In the genomic region with DNA sequence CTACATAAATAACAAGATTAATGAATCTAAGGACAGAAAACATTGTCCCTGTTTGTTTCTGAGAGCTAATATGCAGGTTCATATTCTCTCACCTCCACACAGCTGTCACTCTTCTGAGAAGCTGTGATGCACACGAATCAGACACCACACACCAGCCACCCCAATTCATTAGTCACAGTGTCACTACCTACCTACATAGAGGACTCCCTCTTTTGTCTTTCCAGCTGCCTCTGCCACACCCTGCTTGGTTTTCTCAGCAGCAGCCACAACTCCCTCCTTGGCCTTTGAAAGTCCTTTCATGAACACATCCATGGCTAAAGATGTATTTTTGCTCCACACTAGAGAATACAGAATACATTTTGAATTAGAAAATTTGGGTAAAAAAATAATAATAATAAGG, we compare ENCODE assay signal across 13 mouse cellular contexts. TPM values are rescaled to one million over a fixed set of nuclear protein-coding genes. Genes with fewer than 3 reads are reported as not detected.
DNase-seq lines count a peak whose midpoint lies in the region; ATAC-seq and TF ChIP-seq lines count a peak whose summit lies in the region.
"Had no signal": no experiment of that assay in that cellular context is flagged by ENCODE, and none has a peak within 500 bp of the region (broad histone marks: within the 10 kb centered on the region; RNA-seq: fewer than 3 reads in every experiment).

No protein-coding gene starts in this region.

- no peak for TF ChIP-seq EP300 in liver, embryonic 14.5 days (IDR thresholded peaks at IDR 0.05; ENCODE audit: low read depth)

- no peak for DNase-seq in heart, embryonic 10.5 days (ENCODE audit: low spot score)
- no peak for DNase-seq in heart, adult 9 months (ENCODE audit: low spot score in 2 of 2)
- DNase-seq in G1E (ENCODE audit: low spot score): peak; percentile 1
- peak; percentile 47 to 61 (median 51) for DNase-seq in liver, embryonic 14.5 days (ENCODE audit: low read depth in 3 of 3, low spot score in 3 of 3)
- no peak for DNase-seq in gastrocnemius, postnatal 4 days (ENCODE audit: low spot score in 2 of 2)
- no peak for DNase-seq in cerebellum, adult 11 months
- DNase-seq in limb, embryonic 10.5 days (ENCODE audit: low spot score): no peak
- DNase-seq: adrenal gland, postnatal 36 days; thymus, adult 18-20 months had no signal

- H3K9me3 ChIP-seq in heart, embryonic 10.5 days: no peaks in the 10 kb centered on the region
- no peaks in the 10 kb centered on the region for H3K9me3 ChIP-seq in G1E (replicated peaks)
- no peaks in the 10 kb centered on the region for H3K9me3 ChIP-seq in erythroblast, embryonic 14.5 days (ENCODE audit: control insufficient read depth, low read length)
- H3K9me3 ChIP-seq in liver, embryonic 14.5 days (ENCODE audit: control insufficient read depth, low read length): no peaks in the 10 kb centered on the region
- no peaks in the 10 kb centered on the region for H3K9me3 ChIP-seq in limb, embryonic 10.5 days (replicated peaks)
- H3K9me3 ChIP-seq: heart, embryonic 15.5 days; limb, embryonic 12.5 days had no signal

- peaks cover 4% of the 10 kb centered on the region; the same call in 1 of the 2 replicates for H3K27me3 ChIP-seq in heart, embryonic 10.5 days (ENCODE audit: insufficient read depth, poor library complexity, severe bottlenecking)
- no peaks in the 10 kb centered on the region for H3K27me3 ChIP-seq in G1E (ENCODE audit: insufficient read depth, low read length)
- peaks cover 26% of the 10 kb centered on the region for H3K27me3 ChIP-seq in erythroblast, embryonic 14.5 days (ENCODE audit: control insufficient read depth)
- no peaks in the 10 kb centered on the region; the same call in 1 of the 2 replicates for H3K27me3 ChIP-seq in liver, embryonic 14.5 days (ENCODE audit: control insufficient read depth, insufficient read depth, low read length)
- peaks cover 15% of the 10 kb centered on the region for H3K27me3 ChIP-seq in limb, embryonic 10.5 days (ENCODE audit: low read depth, poor library complexity, severe bottlenecking)
- H3K27me3 ChIP-seq: heart, embryonic 15.5 days; Patski had no signal

- peak overlapping the region; percentile 98 for H3K9ac ChIP-seq in liver, embryonic 14.5 days (replicated peaks)
- H3K9ac ChIP-seq: heart, embryonic 15.5 days; limb, embryonic 12.5 days had no signal

- H3K36me3 ChIP-seq in heart, embryonic 10.5 days: no peaks in the 10 kb centered on the region
- peaks cover 10% of the 10 kb centered on the region for H3K36me3 ChIP-seq in G1E (replicated peaks)
- peaks cover 55% of the 10 kb centered on the region for H3K36me3 ChIP-seq in erythroblast, embryonic 14.5 days (ENCODE audit: control insufficient read depth)
- H3K36me3 ChIP-seq in liver, embryonic 14.5 days (replicated peaks; ENCODE audit: control insufficient read depth, insufficient read depth, low read depth): peaks cover 37% of the 10 kb centered on the region
- no peaks in the 10 kb centered on the region for H3K36me3 ChIP-seq in limb, embryonic 10.5 days
- H3K36me3 ChIP-seq: heart, embryonic 15.5 days; limb, embryonic 12.5 days had no signal

- 67% methylated on average over 1 of the region's 1 CpGs for WGBS in heart, embryonic 10.5 days
- 14% methylated on average over 1 of the region's 1 CpGs for WGBS in liver, embryonic 14.5 days (ENCODE audit: insufficient replicate concordance)
- WGBS in limb, embryonic 10.5 days: 74% methylated on average over 1 of the region's 1 CpGs

- peak overlapping the region; percentile 81 for H3K4me2 ChIP-seq in liver, embryonic 14.5 days (ENCODE audit: low read depth)

- TF ChIP-seq CTCF in G1E (IDR thresholded peaks at IDR 0.05; ENCODE audit: low read depth, low read length): no peak
- no peak for TF ChIP-seq CTCF in liver, embryonic 14.5 days (IDR thresholded peaks at IDR 0.05; ENCODE audit: low read depth)

- no peak overlapping the region for H3K27ac ChIP-seq in heart, embryonic 10.5 days
- peak overlapping the region; percentile 98 for H3K27ac ChIP-seq in liver, embryonic 14.5 days
- no peak overlapping the region for H3K27ac ChIP-seq in limb, embryonic 10.5 days
- H3K27ac ChIP-seq: heart, embryonic 15.5 days; limb, embryonic 12.5 days had no signal

- peaks cover 12% of the 10 kb centered on the region; the same call in 1 of the 2 replicates for H3K4me1 ChIP-seq in heart, embryonic 10.5 days
- peaks cover 48% of the 10 kb centered on the region for H3K4me1 ChIP-seq in G1E (ENCODE audit: insufficient read depth, low read depth, low read length)
- H3K4me1 ChIP-seq in erythroblast, embryonic 14.5 days (ENCODE audit: control insufficient read depth): peaks cover 62% of the 10 kb centered on the region
- peaks cover 13 to 18% of the 10 kb centered on the region in 2 experiments for H3K4me1 ChIP-seq in liver, embryonic 14.5 days (replicated peaks; ENCODE audit: control insufficient read depth in 2 of 2, insufficient read depth in 2 of 2, low read length in 1 of 2)
- H3K4me1 ChIP-seq in limb, embryonic 10.5 days: peaks cover 17% of the 10 kb centered on the region

- ATAC-seq in G1E (ENCODE audit: extremely low read depth, insufficient number of reproducible peaks, low FRiP score, poor library complexity, severe bottlenecking): peak; percentile 24
- ATAC-seq in liver, embryonic 14.5 days (ENCODE audit: insufficient read depth): peak; percentile 34
- ATAC-seq: Patski had no signal

- peak overlapping the region; percentile 64; the same call in 1 of the 2 replicates for H3K4me3 ChIP-seq in heart, embryonic 10.5 days
- no peak overlapping the region; the same call in 1 of the 2 replicates for H3K4me3 ChIP-seq in G1E (ENCODE audit: low read depth, low read length)
- peak overlapping the region; percentile 79 for H3K4me3 ChIP-seq in erythroblast, embryonic 14.5 days (replicated peaks)
- H3K4me3 ChIP-seq in liver, embryonic 14.5 days (ENCODE audit: insufficient read depth in 1 of 2, low read depth in 2 of 2, low read length in 2 of 2): peak overlapping the region; percentile 94 to 98
- no peak overlapping the region for H3K4me3 ChIP-seq in limb, embryonic 10.5 days
- H3K4me3 ChIP-seq: heart, embryonic 15.5 days; limb, embryonic 12.5 days had no signal

RNA-seq across cellular contexts. Expression of gene Snca, which starts 2.4 kb away (rescaled TPM):
- 24.2 and 27.7 TPM in 2 replicates for polyA plus RNA-seq in heart, embryonic 10.5 days (2016; fragmentation: Nextera tagmentation; extraction: Ambion mirVana)
- total RNA-seq in G1E (2014; fragmentation: Nextera tagmentation) (15.4 and 162 TPM in 2 replicates), G1E (2017) (19.1 and 26.0 TPM in 2 replicates)
- polyA plus RNA-seq in G1E (2012): 1.9 and 3.0 TPM in 2 replicates
- 66.5 and 68.8 TPM in 2 replicates for polyA plus RNA-seq in erythroblast, embryonic 14.5 days (2012)
- 177 and 253 TPM in 2 replicates for polyA plus RNA-seq in liver, embryonic 14.5 days (2012; rRNA removed)
- polyA plus RNA-seq in liver, embryonic 14.5 days (2014; fragmentation: Nextera tagmentation; extraction: Ambion mirVana): 385 and 388 TPM in 2 replicates
- total RNA-seq in gastrocnemius, postnatal 4 days (2021): 1 to 10 TPM; 1.5 to 3.6 TPM
- polyA plus RNA-seq in limb, embryonic 10.5 days (2016; fragmentation: Nextera tagmentation; extraction: Ambion mirVana): 6.2 and 7.9 TPM in 2 replicates
- polyA plus RNA-seq: Patski had no signal

Comparison
In these comparisons a context has a peak if more than half of its experiments do, and no peak if none do; other contexts are left out.
1. DNase-seq: peak in G1E (single experiment) and liver, embryonic 14.5 days (3 of 3); none in heart, embryonic 10.5 days (single experiment), heart, adult 9 months (0 of 2), gastrocnemius, postnatal 4 days (0 of 2), cerebellum, adult 11 months (single experiment) and limb, embryonic 10.5 days (single experiment).
2. H3K4me3 ChIP-seq: peak in heart, embryonic 10.5 days (single experiment), erythroblast, embryonic 14.5 days (single experiment) and liver, embryonic 14.5 days (2 of 2); none in G1E (single experiment) and limb, embryonic 10.5 days (single experiment).